Mouse (Mus musculus): ENCODE measurements around the gene Got2.

DNA sequence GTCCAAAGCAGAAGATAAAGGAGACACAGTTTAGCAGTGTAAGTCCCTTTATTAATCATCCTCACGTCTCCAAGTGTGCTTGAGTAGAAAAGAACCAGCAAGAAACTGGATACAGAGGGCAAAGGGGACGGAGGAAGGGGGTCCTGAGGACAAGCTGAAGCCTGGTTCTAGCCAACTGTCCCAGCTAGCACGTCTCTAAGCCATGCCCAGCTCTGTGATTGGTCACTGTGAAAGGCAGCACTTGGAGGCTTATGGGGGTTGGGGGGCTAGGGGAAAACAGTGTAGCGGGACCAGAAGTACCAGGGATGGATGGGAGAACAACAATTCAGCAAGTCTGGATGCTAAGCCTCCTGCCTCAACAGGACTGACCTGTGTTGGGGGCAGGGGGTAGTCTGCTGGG lies 52.5 kb downstream of the Got2 start:
- no peak for TF ChIP-seq CTCF (IDR thresholded peaks at IDR 0.05; ENCODE audit: insufficient read depth, low read length)
- TF ChIP-seq POLR2A (IDR thresholded peaks at IDR 0.05; ENCODE audit: borderline replicate concordance, extremely low read depth, low read depth, low read length) = no peak

Data from lung, adult 2 months (tissue).